Mouse (Mus musculus) urinary bladder, postnatal 14 days (tissue): ENCODE results near the gene Megf8.

ENCODE experiments used
- DNase-seq: peaks from one replicate; pipeline ENCODE4 v3.0.0; 2021; ENCODE audit warnings: low spot score

Gene Megf8

GRCm38 (mm10) chr7:25279076-25279860 is 37.7 kb upstream of the Megf8 start:
- DNase-seq: peak; percentile 88

- peak; percentile 59 for DNase-seq
Measured at GRCm38 (mm10) chr7:25279861-25280791, 36.8 kb upstream of the Megf8 start.

- peak; percentile 3 for DNase-seq
Measured at GRCm38 (mm10) chr7:25281166-25281733, 35.7 kb upstream of the Megf8 start.

GRCm38 (mm10) chr7:25281734-25282601 is 35.0 kb upstream of the Megf8 start:
- peak; percentile 98 for DNase-seq

- DNase-seq: peak; percentile 46
Measured at GRCm38 (mm10) chr7:25282731-25283211, 34.2 kb upstream of the Megf8 start.

- peak; percentile 22 for DNase-seq
Measured at GRCm38 (mm10) chr7:25283637-25284036, 33.3 kb upstream of the Megf8 start.

- no peak for DNase-seq
Measured at GRCm38 (mm10) chr7:25284171-25284570, 32.8 kb upstream of the Megf8 start.

- no peak for DNase-seq
Measured at GRCm38 (mm10) chr7:25284766-25285165, 32.2 kb upstream of the Megf8 start.

GRCm38 (mm10) chr7:25285511-25286238 is 31.3 kb upstream of the Megf8 start:
- no peak for DNase-seq

GRCm38 (mm10) chr7:25286989-25287388 is 30.0 kb upstream of the Megf8 start:
- DNase-seq: no peak

- no peak for DNase-seq
Measured at GRCm38 (mm10) chr7:25288011-25288410, 29.0 kb upstream of the Megf8 start.

GRCm38 (mm10) chr7:25288721-25289120 is 28.2 kb upstream of the Megf8 start:
- no peak for DNase-seq

- no peak for DNase-seq
Measured at GRCm38 (mm10) chr7:25289925-25290324, 27.0 kb upstream of the Megf8 start.

- no peak for DNase-seq
Measured at GRCm38 (mm10) chr7:25290463-25290862, 26.5 kb upstream of the Megf8 start.

GRCm38 (mm10) chr7:25290911-25291310 is 26.1 kb upstream of the Megf8 start:
- DNase-seq: peak; percentile 74

GRCm38 (mm10) chr7:25292107-25292506 is 24.9 kb upstream of the Megf8 start:
- DNase-seq: no peak

- DNase-seq: no peak
Measured at GRCm38 (mm10) chr7:25293191-25293739, 23.7 kb upstream of the Megf8 start.

- no peak for DNase-seq
Measured at GRCm38 (mm10) chr7:25294495-25294894, 22.5 kb upstream of the Megf8 start.

- no peak for DNase-seq
Measured at GRCm38 (mm10) chr7:25294960-25295722, 21.8 kb upstream of the Megf8 start.
